Mouse (Mus musculus) G1E (cell line): ENCODE data around the gene Tpte.

Source experiments
- CTCF ChIP-seq: IDR thresholded peaks from 2 replicates; pipeline ENCODE4 v1.5.1; 2012; ENCODE audit warnings: low read depth, low read length, inconsistent platforms, mixed read lengths
- GATA1 ChIP-seq: IDR thresholded peaks from 2 replicates; pipeline ENCODE4 v1.6.1; 2012; ENCODE audit warnings: borderline replicate concordance, low read length, inconsistent platforms, mixed read lengths
- GATA2 ChIP-seq: IDR thresholded peaks from 2 replicates; pipeline ENCODE4 v1.6.1; 2012; ENCODE audit warnings: low read depth, low read length, inconsistent platforms, borderline replicate concordance
- TAL1 ChIP-seq: conservative IDR thresholded peaks from 2 replicates; pipeline ENCODE4 v1.6.1; 2012; ENCODE audit warnings: low read depth, low read length, inconsistent platforms, mixed read lengths

DNA sequence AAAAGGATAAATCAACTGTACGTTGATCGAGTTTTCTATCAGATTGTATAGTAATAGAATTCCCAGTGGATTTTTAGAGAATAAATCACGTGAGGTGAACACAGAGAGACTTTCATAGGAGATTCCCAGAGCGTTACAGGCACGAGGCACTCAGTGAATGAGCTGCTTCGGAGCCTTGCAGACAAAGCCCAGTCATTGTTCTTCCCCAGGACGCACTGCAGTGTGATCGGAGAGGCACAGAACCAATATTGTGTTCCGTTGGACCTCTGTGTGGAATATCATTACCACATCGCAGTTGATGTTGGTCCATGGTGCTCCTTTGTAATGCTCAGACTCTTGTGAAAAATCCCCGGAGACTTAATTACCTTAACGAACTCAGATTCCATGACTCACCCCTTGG lies 35.3 kb upstream of the Tpte start:
- TF ChIP-seq TAL1 (no peak), GATA2 (no peak), CTCF (no peak), GATA1 (no peak)
